Comparison of ENCODE assay signal across 12 mouse cellular contexts in genomic region chr6:126114934-126115633, GRCm38 (mm10). TPM values are rescaled to one million over a fixed set of nuclear protein-coding genes. Genes with fewer than 3 reads are reported as not detected.
DNase-seq lines count a peak whose midpoint lies in the region; ATAC-seq and TF ChIP-seq lines count a peak whose summit lies in the region.
"Had no signal": no experiment of that assay in that cellular context is flagged by ENCODE, and none has a peak within 500 bp of the region (broad histone marks: within the 10 kb centered on the region; RNA-seq: fewer than 3 reads in every experiment).

No protein-coding gene starts in this region.

- no peak for TF ChIP-seq CTCF in midbrain, postnatal 0 days (IDR thresholded peaks at IDR 0.05)

- peak; percentile 32 for DNase-seq in hindbrain, embryonic 10.5 days (ENCODE audit: low spot score)
- DNase-seq in midbrain, embryonic 11.5 days (ENCODE audit: low spot score, missing footprints): peak; percentile 84
- no peak for DNase-seq in midbrain, postnatal 0 days (ENCODE audit: low spot score)
- peak; percentile 82 for DNase-seq in embryonic facial prominence, embryonic 14.5 days (ENCODE audit: low spot score)
- peak; percentile 69 for DNase-seq in mesoderm, embryonic 11.5 days (ENCODE audit: low read depth, low spot score)
- DNase-seq in left cerebral cortex, postnatal 14 days (ENCODE audit: low spot score in 2 of 2): no peak
- DNase-seq in gastrocnemius, postnatal 4 days (ENCODE audit: low spot score in 2 of 2): no peak
- DNase-seq: cerebellum, adult 9-11 months; thymus, postnatal 4 days had no signal

- no peak for ATAC-seq in hindbrain, embryonic 13.5 days (ENCODE audit: low FRiP score)
- no peak for ATAC-seq in midbrain, embryonic 11.5 days (ENCODE audit: low FRiP score)
- no peak for ATAC-seq in midbrain, postnatal 0 days (ENCODE audit: low FRiP score)
- ATAC-seq in embryonic facial prominence, embryonic 14.5 days (ENCODE audit: low read depth): peak; percentile 54; the same call in 1 of the 2 replicates

- peak overlapping the region; percentile 66 for H3K27ac ChIP-seq in hindbrain, embryonic 10.5 days
- no peak overlapping the region for H3K27ac ChIP-seq in hindbrain, embryonic 13.5 days
- H3K27ac ChIP-seq in midbrain, embryonic 11.5 days (ENCODE audit: low read depth, low read length): no peak overlapping the region
- H3K27ac ChIP-seq in midbrain, postnatal 0 days (ENCODE audit: low read depth, low read length): no peak overlapping the region
- peak overlapping the region; percentile 87 for H3K27ac ChIP-seq in embryonic facial prominence, embryonic 14.5 days (replicated peaks; ENCODE audit: low read depth, low read length)
- H3K27ac ChIP-seq: hindbrain, embryonic 14.5 days had no signal

- intact Hi-C loops in left cerebral cortex, postnatal 14 days (cut with DNase I): no loop called here

- H3K9ac ChIP-seq in hindbrain, embryonic 13.5 days: no peak overlapping the region
- no peak overlapping the region for H3K9ac ChIP-seq in midbrain, embryonic 11.5 days (ENCODE audit: low read length)
- no peak overlapping the region for H3K9ac ChIP-seq in midbrain, postnatal 0 days (replicated peaks; ENCODE audit: low read length, poor library complexity, severe bottlenecking)
- H3K9ac ChIP-seq in embryonic facial prominence, embryonic 14.5 days (ENCODE audit: low read depth, low read length): peak overlapping the region; percentile 10; the same call in 1 of the 2 replicates
- H3K9ac ChIP-seq: hindbrain, embryonic 14.5 days had no signal

- no peak overlapping the region for H3K4me3 ChIP-seq in hindbrain, embryonic 10.5 days
- no peak overlapping the region for H3K4me3 ChIP-seq in hindbrain, embryonic 13.5 days
- no peak overlapping the region for H3K4me3 ChIP-seq in midbrain, embryonic 11.5 days (ENCODE audit: low read depth, low read length)
- H3K4me3 ChIP-seq in midbrain, postnatal 0 days (ENCODE audit: low read depth, low read length): no peak overlapping the region
- H3K4me3 ChIP-seq in embryonic facial prominence, embryonic 14.5 days (ENCODE audit: low read depth, low read length): no peak overlapping the region

- peaks cover 18% of the 10 kb centered on the region for H3K4me1 ChIP-seq in hindbrain, embryonic 10.5 days (replicated peaks)
- H3K4me1 ChIP-seq in hindbrain, embryonic 13.5 days (replicated peaks): 0 out of 2 replicates have a peak, but pooled peaks cover 4% of the 10 kb centered on the region
- no peaks in the 10 kb centered on the region for H3K4me1 ChIP-seq in midbrain, embryonic 11.5 days (ENCODE audit: control insufficient read depth, insufficient read depth, low read length)
- H3K4me1 ChIP-seq in midbrain, postnatal 0 days (ENCODE audit: insufficient read depth, low read length): no peaks in the 10 kb centered on the region
- H3K4me1 ChIP-seq in embryonic facial prominence, embryonic 14.5 days (ENCODE audit: control insufficient read depth, insufficient read depth, low read length): peaks cover 37% of the 10 kb centered on the region

- no peaks in the 10 kb centered on the region for H3K9me3 ChIP-seq in hindbrain, embryonic 10.5 days
- H3K9me3 ChIP-seq in hindbrain, embryonic 13.5 days: no peaks in the 10 kb centered on the region
- no peaks in the 10 kb centered on the region for H3K9me3 ChIP-seq in midbrain, embryonic 11.5 days (ENCODE audit: control insufficient read depth, low read length)
- no peaks in the 10 kb centered on the region for H3K9me3 ChIP-seq in midbrain, postnatal 0 days (ENCODE audit: low read length)
- H3K9me3 ChIP-seq in embryonic facial prominence, embryonic 14.5 days (ENCODE audit: control insufficient read depth, low read length): no peaks in the 10 kb centered on the region

- H3K27me3 ChIP-seq in hindbrain, embryonic 10.5 days (ENCODE audit: insufficient read depth, poor library complexity, severe bottlenecking): no peaks in the 10 kb centered on the region
- H3K27me3 ChIP-seq in hindbrain, embryonic 13.5 days: no peaks in the 10 kb centered on the region
- H3K27me3 ChIP-seq in midbrain, embryonic 11.5 days (ENCODE audit: control insufficient read depth, insufficient read depth, low read length): no peaks in the 10 kb centered on the region
- no peaks in the 10 kb centered on the region for H3K27me3 ChIP-seq in midbrain, postnatal 0 days (ENCODE audit: insufficient read depth, low read length)
- H3K27me3 ChIP-seq in embryonic facial prominence, embryonic 14.5 days (replicated peaks; ENCODE audit: control insufficient read depth, insufficient read depth, low read length): no peaks in the 10 kb centered on the region

- no peak overlapping the region for H3K4me2 ChIP-seq in hindbrain, embryonic 13.5 days
- H3K4me2 ChIP-seq in midbrain, embryonic 11.5 days: no peak overlapping the region
- H3K4me2 ChIP-seq in midbrain, postnatal 0 days (ENCODE audit: low read depth, low read length, poor library complexity, severe bottlenecking): no peak overlapping the region
- peak overlapping the region; percentile 3; the same call in 1 of the 2 replicates for H3K4me2 ChIP-seq in embryonic facial prominence, embryonic 14.5 days (ENCODE audit: low read depth, low read length)
- H3K4me2 ChIP-seq: hindbrain, embryonic 14.5 days had no signal

- no peaks in the 10 kb centered on the region for H3K36me3 ChIP-seq in hindbrain, embryonic 10.5 days
- no peaks in the 10 kb centered on the region for H3K36me3 ChIP-seq in hindbrain, embryonic 13.5 days
- H3K36me3 ChIP-seq in midbrain, embryonic 11.5 days (ENCODE audit: control insufficient read depth, insufficient read depth, low read length): no peaks in the 10 kb centered on the region
- H3K36me3 ChIP-seq in midbrain, postnatal 0 days (ENCODE audit: insufficient read depth, low read length): no peaks in the 10 kb centered on the region
- no peaks in the 10 kb centered on the region for H3K36me3 ChIP-seq in embryonic facial prominence, embryonic 14.5 days (ENCODE audit: control insufficient read depth, insufficient read depth, low read length)

- WGBS in hindbrain, embryonic 10.5 days: 57% methylated on average over 10 of the region's 10 CpGs
- 67% methylated on average over 10 of the region's 10 CpGs for WGBS in hindbrain, embryonic 13.5 days
- 72% methylated on average over 10 of the region's 10 CpGs for WGBS in midbrain, embryonic 11.5 days
- 73% methylated on average over 10 of the region's 10 CpGs for WGBS in midbrain, postnatal 0 days
- 20% methylated on average over 10 of the region's 10 CpGs for WGBS in embryonic facial prominence, embryonic 14.5 days

RNA-seq across cellular contexts. Expression of gene Ntf3, which starts 51.6 kb away (rescaled TPM):
- 6.0 and 8.5 TPM in 2 replicates for polyA plus RNA-seq in hindbrain, embryonic 10.5 days (2016; fragmentation: Nextera tagmentation; extraction: Ambion mirVana)
- polyA plus RNA-seq in hindbrain, embryonic 13.5 days (2015; fragmentation: Nextera tagmentation; extraction: Ambion mirVana): 1.0 and 1.2 TPM in 2 replicates
- 4.0 and 4.2 TPM in 2 replicates for polyA plus RNA-seq in midbrain, embryonic 11.5 days (2014; fragmentation: Nextera tagmentation; extraction: Ambion mirVana)
- 3.0 and 3.4 TPM in 2 replicates for total RNA-seq in midbrain, postnatal 0 days (2014; rRNA removed)
- polyA plus RNA-seq in midbrain, postnatal 0 days (2015; fragmentation: Nextera tagmentation; extraction: Ambion mirVana): 2.3 and 2.7 TPM in 2 replicates
- polyA plus RNA-seq in embryonic facial prominence, embryonic 14.5 days (2014; fragmentation: Nextera tagmentation; extraction: Ambion mirVana): 10.9 and 12.4 TPM in 2 replicates
- total RNA-seq in left cerebral cortex, postnatal 14 days (2021): 1 to 10 TPM; 1.7 to 4.3 TPM
- 1 to 10 TPM; 3.0 to 3.3 TPM for total RNA-seq in gastrocnemius, postnatal 4 days (2021)
- total RNA-seq: megakaryocyte-erythroid progenitor cell, adult 5-6 weeks had no signal

Comparison
In these comparisons a context has a peak if more than half of its experiments do, and no peak if none do; other contexts are left out.
1. DNase-seq: peak in hindbrain, embryonic 10.5 days (single experiment), midbrain, embryonic 11.5 days (single experiment), embryonic facial prominence, embryonic 14.5 days (single experiment) and mesoderm, embryonic 11.5 days (single experiment); none in midbrain, postnatal 0 days (single experiment), left cerebral cortex, postnatal 14 days (0 of 2) and gastrocnemius, postnatal 4 days (0 of 2).
2. H3K27ac ChIP-seq: peak in hindbrain, embryonic 10.5 days (single experiment) and embryonic facial prominence, embryonic 14.5 days (single experiment); none in hindbrain, embryonic 13.5 days (single experiment), midbrain, embryonic 11.5 days (single experiment) and midbrain, postnatal 0 days (single experiment).